Mouse (Mus musculus): ENCODE results near the gene Mrpl33. TPM values are rescaled to one million over a fixed set of nuclear protein-coding genes. Genes with fewer than 3 reads are reported as not detected.
"Not testable (repeated sequence)": the region's sequence is repeated elsewhere in the genome, so short reads cannot be mapped to it uniquely, and the experiment has no call there.

Gene Mrpl33
- total and polyA plus RNA-seq, 3 experiments: 47.7 to 332 (median 281) TPM

- 68% methylated on average over 2 of the region's 2 CpGs for WGBS
- no peak overlapping the region for H3K27ac ChIP-seq
- no peaks in the 10 kb centered on the region for H3K27me3 ChIP-seq (ENCODE audit: control insufficient read depth, insufficient read depth, low read length)
- no peak for TF ChIP-seq CTCF (IDR thresholded peaks at IDR 0.05)
- no peak for DNase-seq
- no peak overlapping the region for H3K4me3 ChIP-seq
- no peak overlapping the region for H3K9ac ChIP-seq (ENCODE audit: low read depth, low read length)
- no peaks in the 10 kb centered on the region for H3K36me3 ChIP-seq (ENCODE audit: control insufficient read depth, insufficient read depth, low read length)
- 0 out of 2 replicates have a peak, but pooled peaks cover 2% of the 10 kb centered on the region for H3K4me1 ChIP-seq (ENCODE audit: control insufficient read depth, insufficient read depth, low read length)
- H3K79me2 ChIP-seq (replicated peaks; ENCODE audit: control insufficient read depth, insufficient read depth, low read length): no peaks in the 10 kb centered on the region
- intact Hi-C loops (cut with DNase I): no loop called here
Measured at GRCm38 (mm10) chr5:31588016-31588415, 8.7 kb upstream of the Mrpl33 start.

GRCm38 (mm10) chr5:31588672-31589071 lies 8.1 kb upstream of the Mrpl33 start:
- WGBS: 87% methylated on average over 8 of the region's 8 CpGs
- H3K27ac ChIP-seq; H3K4me3 ChIP-seq; H3K36me3 ChIP-seq (ENCODE audit: control insufficient read depth, insufficient read depth, low read length); H3K4me1 ChIP-seq (ENCODE audit: control insufficient read depth, insufficient read depth, low read length); H3K27me3 ChIP-seq (ENCODE audit: control insufficient read depth, insufficient read depth, low read length); DNase-seq; H3K79me2 ChIP-seq (replicated peaks; ENCODE audit: control insufficient read depth, insufficient read depth, low read length); intact Hi-C loops (cut with DNase I); H3K9ac ChIP-seq (ENCODE audit: low read depth, low read length): not testable (repeated sequence)
- peak; percentile 44 for TF ChIP-seq CTCF (IDR thresholded peaks at IDR 0.05)

- Histone ChIP-seq H3K4me3 (no peak overlapping the region), H3K4me1 (ENCODE audit: control insufficient read depth, insufficient read depth, low read length) (0 out of 2 replicates have a peak, but pooled peaks cover 2% of the 10 kb centered on the region), H3K79me2 (replicated peaks; ENCODE audit: control insufficient read depth, insufficient read depth, low read length) (no peaks in the 10 kb centered on the region), H3K27me3 (ENCODE audit: control insufficient read depth, insufficient read depth, low read length) (no peaks in the 10 kb centered on the region), H3K9ac (ENCODE audit: low read depth, low read length) (no peak overlapping the region), H3K36me3 (ENCODE audit: control insufficient read depth, insufficient read depth, low read length) (no peaks in the 10 kb centered on the region), H3K27ac (no peak overlapping the region)
- DNase-seq: no peak
- intact Hi-C loops (cut with DNase I): no loop called here
- no peak for TF ChIP-seq EP300 (IDR thresholded peaks at IDR 0.05; ENCODE audit: insufficient read depth, low read depth, low read length)
- TF ChIP-seq CTCF (IDR thresholded peaks at IDR 0.05): no peak
- TF ChIP-seq POLR2A (IDR thresholded peaks at IDR 0.05; ENCODE audit: insufficient read depth, low read depth, low read length): no peak
- WGBS: 75% methylated on average over 14 of the region's 14 CpGs
Measured at GRCm38 (mm10) chr5:31589711-31590319, 6.9 kb upstream of the Mrpl33 start.

GRCm38 (mm10) chr5:31591122-31591521 lies 5.6 kb upstream of the Mrpl33 start:
- H3K27ac ChIP-seq: no peak overlapping the region
- DNase-seq: no peak
- no peak overlapping the region for H3K4me3 ChIP-seq
- TF ChIP-seq POLR2A (IDR thresholded peaks at IDR 0.05; ENCODE audit: insufficient read depth, low read depth, low read length) (no peak), CTCF (IDR thresholded peaks at IDR 0.05) (no peak), EP300 (IDR thresholded peaks at IDR 0.05; ENCODE audit: insufficient read depth, low read depth, low read length) (no peak)
- H3K79me2 ChIP-seq (replicated peaks; ENCODE audit: control insufficient read depth, insufficient read depth, low read length): no peaks in the 10 kb centered on the region
- H3K4me1 ChIP-seq (ENCODE audit: control insufficient read depth, insufficient read depth, low read length): peaks cover 3% of the 10 kb centered on the region; the same call in 1 of the 2 replicates
- H3K36me3 ChIP-seq (ENCODE audit: control insufficient read depth, insufficient read depth, low read length): no peaks in the 10 kb centered on the region
- no peak overlapping the region for H3K9ac ChIP-seq (ENCODE audit: low read depth, low read length)
- intact Hi-C loops (cut with DNase I): no loop called here
- 94% methylated on average over 7 of the region's 7 CpGs for WGBS
- H3K27me3 ChIP-seq (ENCODE audit: control insufficient read depth, insufficient read depth, low read length): no peaks in the 10 kb centered on the region

GRCm38 (mm10) chr5:31595868-31596267 lies 867 bp upstream of the Mrpl33 start:
- TF ChIP-seq CTCF (IDR thresholded peaks at IDR 0.05) (no peak), EP300 (IDR thresholded peaks at IDR 0.05; ENCODE audit: insufficient read depth, low read depth, low read length) (no peak), POLR2A (IDR thresholded peaks at IDR 0.05; ENCODE audit: insufficient read depth, low read depth, low read length) (no peak)
- Histone ChIP-seq H3K9ac (ENCODE audit: low read depth, low read length) (no peak overlapping the region), H3K79me2 (replicated peaks; ENCODE audit: control insufficient read depth, insufficient read depth, low read length) (no peaks in the 10 kb centered on the region), H3K27ac (peak overlapping the region; percentile 66; the same call in 1 of the 2 replicates), H3K36me3 (ENCODE audit: control insufficient read depth, insufficient read depth, low read length) (no peaks in the 10 kb centered on the region), H3K4me3 (no peak overlapping the region), H3K4me1 (ENCODE audit: control insufficient read depth, insufficient read depth, low read length) (peaks cover 5% of the 10 kb centered on the region), H3K27me3 (ENCODE audit: control insufficient read depth, insufficient read depth, low read length) (no peaks in the 10 kb centered on the region)
- intact Hi-C loops (cut with DNase I): loop anchor here (2.0 kb wide), 3 partner anchors 25 to 601 kb away; no protein-coding TSS in a partner anchor
- no peak for DNase-seq
- 76% methylated on average over 4 of the region's 4 CpGs for WGBS

GRCm38 (mm10) chr5:31597430-31597944 lies 752 bp downstream of the Mrpl33 start:
- Histone ChIP-seq H3K27ac (peak overlapping the region; percentile 66), H3K4me1 (ENCODE audit: control insufficient read depth, insufficient read depth, low read length) (peaks cover 8% of the 10 kb centered on the region), H3K79me2 (replicated peaks; ENCODE audit: control insufficient read depth, insufficient read depth, low read length) (no peaks in the 10 kb centered on the region), H3K9ac (ENCODE audit: low read depth, low read length) (no peak overlapping the region), H3K36me3 (ENCODE audit: control insufficient read depth, insufficient read depth, low read length) (no peaks in the 10 kb centered on the region), H3K4me3 (peak overlapping the region; percentile 50), H3K27me3 (ENCODE audit: control insufficient read depth, insufficient read depth, low read length) (no peaks in the 10 kb centered on the region)
- WGBS: 47% methylated on average over 6 of the region's 6 CpGs
- intact Hi-C loops (cut with DNase I): loop anchor here (2.0 kb wide), 3 partner anchors 27 to 599 kb away; no protein-coding TSS in a partner anchor
- no peak for DNase-seq
- TF ChIP-seq POLR2A (IDR thresholded peaks at IDR 0.05; ENCODE audit: insufficient read depth, low read depth, low read length) (no peak), EP300 (IDR thresholded peaks at IDR 0.05; ENCODE audit: insufficient read depth, low read depth, low read length) (no peak), CTCF (IDR thresholded peaks at IDR 0.05) (no peak)
